Mouse (Mus musculus) layer of hippocampus, postnatal 36 days (tissue): ENCODE data around the gene Pts. TPM values are rescaled to one million over a fixed set of nuclear protein-coding genes. Genes with fewer than 3 reads are reported as not detected.

Source experiments
- DNase-seq, 2 experiments: peaks; one replicate each; pipeline ENCODE4 v3.0.0; 2022
- total RNA-seq, 2 experiments: library from RNA; stranded (reverse); gene quantifications; 2 replicates each; pipeline ENCODE4 v1.2.3; 2021

Gene Pts
- 10 to 100 TPM; 34.4 to 39.3 TPM for total RNA-seq

- peak; percentile 94 to 96 for DNase-seq
Observed at GRCm38 (mm10) chr9:50528293-50528892, at the start of gene Pts. Gene Pts, minus strand, starts transcription at chr9:50528724.

GRCm38 (mm10) chr9:50569599-50570525 is 41.3 kb upstream of the Pts start:
- DNase-seq = no peak

GRCm38 (mm10) chr9:50567881-50568280 is 39.4 kb upstream of the Pts start:
- DNase-seq = no peak

- no peak for DNase-seq
Observed at GRCm38 (mm10) chr9:50567372-50567771, 38.8 kb upstream of the Pts start.

GRCm38 (mm10) chr9:50565940-50566339 is 37.4 kb upstream of the Pts start:
- no peak for DNase-seq

- DNase-seq = no peak
Observed at GRCm38 (mm10) chr9:50565173-50565572, 36.6 kb upstream of the Pts start.

- DNase-seq = no peak
Observed at GRCm38 (mm10) chr9:50561918-50562360, 33.4 kb upstream of the Pts start.

- no peak for DNase-seq
Observed at GRCm38 (mm10) chr9:50561145-50561917, 32.8 kb upstream of the Pts start, which contains the start of gene Tex12. Gene Tex12, minus strand, starts transcription at chr9:50561325.

- DNase-seq = no peak
Observed at GRCm38 (mm10) chr9:50555094-50555446, 26.5 kb upstream of the Pts start, which contains the start of gene Bco2. Gene Bco2, minus strand, starts transcription at chr9:50555181.

GRCm38 (mm10) chr9:50554241-50555093 is 25.9 kb upstream of the Pts start, which contains the start of gene Il18:
Gene Il18, plus strand, starts transcription at chr9:50554827.
- DNase-seq = peak; percentile 69 to 72

- no peak for DNase-seq
Observed at GRCm38 (mm10) chr9:50553547-50553946, 25.0 kb upstream of the Pts start.

- no peak for DNase-seq
Observed at GRCm38 (mm10) chr9:50552206-50552605, 23.7 kb upstream of the Pts start.

- no peak for DNase-seq
Observed at GRCm38 (mm10) chr9:50548936-50549335, 20.4 kb upstream of the Pts start.

GRCm38 (mm10) chr9:50547859-50548478 is 19.4 kb upstream of the Pts start:
- DNase-seq = no peak

GRCm38 (mm10) chr9:50542401-50542800 is 13.9 kb upstream of the Pts start:
- no peak for DNase-seq

GRCm38 (mm10) chr9:50540170-50540569 is 11.6 kb upstream of the Pts start:
- DNase-seq = no peak

- no peak for DNase-seq
Observed at GRCm38 (mm10) chr9:50537295-50537694, 8.8 kb upstream of the Pts start.

GRCm38 (mm10) chr9:50536603-50537135 is 8.1 kb upstream of the Pts start:
- no peak for DNase-seq

- no peak for DNase-seq
Observed at GRCm38 (mm10) chr9:50535930-50536329, 7.4 kb upstream of the Pts start.

- DNase-seq = no peak
Observed at GRCm38 (mm10) chr9:50533791-50534190, 5.3 kb upstream of the Pts start.

GRCm38 (mm10) chr9:50533328-50533727 is 4.8 kb upstream of the Pts start:
- no peak for DNase-seq
